Mouse (Mus musculus) mouse trophoblast stem cell (cell line): Measurements from ENCODE around the gene Wnt5b.

Source experiments
- in situ Hi-C, 2 experiments: fragments of 300-500 bp; cut with MseI, MboI; formaldehyde crosslinking; loops; 2 replicates in 1 of 2; 3 replicates in 1 of 2; pipeline ENCODE4 v1.15.1; 2025

The Wnt5b gene

DNA sequence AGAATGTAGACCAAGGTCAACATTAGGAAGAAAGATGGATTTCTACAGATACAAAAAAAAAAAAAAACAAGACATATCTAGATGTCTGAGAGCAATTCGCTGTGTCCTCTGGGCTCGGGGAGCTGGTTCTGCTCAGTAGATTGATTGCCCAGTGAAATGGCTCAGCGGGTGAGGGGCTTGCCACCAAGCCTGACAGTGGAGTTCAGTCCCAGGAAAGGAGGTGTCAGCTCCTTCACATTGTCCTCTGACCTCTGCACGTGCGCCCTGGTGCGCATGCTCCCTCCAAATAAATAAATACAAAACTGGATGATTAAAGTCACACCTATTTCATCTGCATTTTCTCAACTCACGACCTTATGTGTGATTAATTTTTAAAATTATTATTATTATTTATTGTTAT is 124.7 kb downstream of the Wnt5b start:
- in situ Hi-C loops = no loop called here

DNA sequence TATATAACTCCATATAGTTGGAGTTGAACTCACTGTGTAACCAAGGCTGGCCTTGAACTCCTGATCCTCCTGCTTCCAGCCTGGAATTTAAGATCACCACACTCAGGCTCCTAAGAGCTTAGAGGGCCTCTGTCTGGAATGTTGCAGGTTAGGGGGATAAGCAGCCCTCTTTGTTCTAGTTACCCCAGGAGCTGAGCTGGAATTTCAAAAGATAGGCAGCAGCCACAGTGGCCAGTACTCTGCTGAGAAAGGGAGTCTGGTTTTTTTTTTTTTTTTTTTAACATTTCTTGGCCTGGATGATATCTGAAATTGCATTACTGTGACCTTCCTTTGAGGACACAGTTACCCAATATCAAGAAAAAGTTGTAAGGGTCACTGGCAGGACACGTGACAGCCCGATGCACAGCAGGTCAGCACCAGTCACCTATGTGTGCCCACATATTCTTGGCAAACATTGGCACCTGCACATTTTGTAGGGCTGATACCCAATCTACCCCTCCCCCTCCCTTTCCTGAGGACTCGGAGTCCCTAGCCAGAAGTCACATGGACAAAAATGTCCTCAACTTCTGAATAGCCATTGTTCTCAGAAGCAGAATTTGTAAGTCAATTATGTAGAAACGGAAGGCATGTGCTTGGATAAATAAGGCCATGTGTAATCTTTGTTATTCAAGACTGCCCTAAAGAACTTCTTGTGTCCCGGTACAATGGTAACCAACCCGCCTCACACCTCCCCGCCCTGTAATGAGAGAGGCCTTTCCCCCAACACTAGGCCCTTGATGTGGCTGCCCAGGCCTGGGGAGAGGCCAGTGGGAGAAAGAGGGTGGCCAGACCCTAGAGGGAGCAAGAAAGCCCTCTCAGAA is 125.5 kb downstream of the Wnt5b start:
- in situ Hi-C loops = no loop called here

DNA sequence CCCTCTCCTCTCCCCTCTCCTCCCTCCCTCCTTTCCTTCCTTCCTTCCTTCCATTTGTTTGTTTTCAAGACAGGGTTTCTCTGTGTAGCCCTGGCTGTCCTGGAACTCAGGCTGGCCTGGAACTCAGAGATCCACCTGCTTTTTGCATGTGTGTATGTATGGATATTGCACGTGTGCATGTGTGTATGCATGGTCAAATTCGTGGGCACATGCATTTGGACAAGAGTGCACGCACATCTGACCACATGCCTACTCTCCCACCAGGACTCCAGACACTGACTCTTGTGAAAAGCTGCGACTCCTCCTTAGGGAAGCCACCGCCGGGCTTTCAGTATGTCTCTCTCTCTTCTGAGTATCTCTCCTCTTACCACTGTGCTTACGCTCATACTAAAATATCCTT is 126.3 kb downstream of the Wnt5b start:
- in situ Hi-C loops = no loop called here

DNA sequence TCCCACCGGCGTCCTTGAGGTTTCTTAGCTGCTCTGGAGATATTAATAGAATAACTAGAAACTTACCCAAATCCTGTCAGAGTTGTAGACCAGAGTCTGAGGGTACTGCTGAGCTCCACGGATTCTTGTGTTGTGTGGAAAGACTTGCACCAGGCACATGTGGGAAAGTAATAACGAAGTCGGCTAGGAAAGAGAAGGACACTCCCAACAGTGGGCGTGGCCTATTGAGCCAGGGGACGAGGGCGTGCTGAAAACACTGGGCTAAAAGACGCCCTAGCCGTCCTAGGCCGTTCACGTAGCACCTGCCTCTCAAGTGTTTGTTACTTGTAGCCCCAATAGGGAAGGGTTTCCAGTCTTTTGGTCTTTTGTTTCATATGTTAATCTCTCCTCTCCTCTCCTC is 126.8 kb downstream of the Wnt5b start, which contains the start of gene Adipor2:
Gene Adipor2 (minus strand): TSS at position 351 of the 400 bp plus-strand sequence.
- in situ Hi-C loops = no loop called here

DNA sequence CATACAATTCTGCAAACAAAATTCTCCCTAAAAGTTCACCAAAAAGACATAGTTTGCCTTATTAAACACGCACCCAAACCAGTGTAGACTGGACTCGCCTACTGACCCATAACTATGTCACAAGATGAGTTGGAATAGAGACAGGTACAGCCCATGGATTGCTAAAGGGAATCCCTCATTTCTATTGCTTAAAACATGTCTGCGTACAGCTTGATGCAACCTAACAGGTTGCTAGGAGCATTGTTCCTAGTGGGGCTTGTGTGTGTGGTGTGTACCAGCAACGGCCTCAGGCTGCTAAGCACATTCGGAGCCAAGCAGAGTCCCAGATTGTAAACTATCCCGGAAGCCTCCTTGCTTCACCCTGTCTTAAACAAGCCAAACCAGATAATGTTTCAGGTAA is 127.5 kb downstream of the Wnt5b start:
- in situ Hi-C loops = no loop called here

DNA sequence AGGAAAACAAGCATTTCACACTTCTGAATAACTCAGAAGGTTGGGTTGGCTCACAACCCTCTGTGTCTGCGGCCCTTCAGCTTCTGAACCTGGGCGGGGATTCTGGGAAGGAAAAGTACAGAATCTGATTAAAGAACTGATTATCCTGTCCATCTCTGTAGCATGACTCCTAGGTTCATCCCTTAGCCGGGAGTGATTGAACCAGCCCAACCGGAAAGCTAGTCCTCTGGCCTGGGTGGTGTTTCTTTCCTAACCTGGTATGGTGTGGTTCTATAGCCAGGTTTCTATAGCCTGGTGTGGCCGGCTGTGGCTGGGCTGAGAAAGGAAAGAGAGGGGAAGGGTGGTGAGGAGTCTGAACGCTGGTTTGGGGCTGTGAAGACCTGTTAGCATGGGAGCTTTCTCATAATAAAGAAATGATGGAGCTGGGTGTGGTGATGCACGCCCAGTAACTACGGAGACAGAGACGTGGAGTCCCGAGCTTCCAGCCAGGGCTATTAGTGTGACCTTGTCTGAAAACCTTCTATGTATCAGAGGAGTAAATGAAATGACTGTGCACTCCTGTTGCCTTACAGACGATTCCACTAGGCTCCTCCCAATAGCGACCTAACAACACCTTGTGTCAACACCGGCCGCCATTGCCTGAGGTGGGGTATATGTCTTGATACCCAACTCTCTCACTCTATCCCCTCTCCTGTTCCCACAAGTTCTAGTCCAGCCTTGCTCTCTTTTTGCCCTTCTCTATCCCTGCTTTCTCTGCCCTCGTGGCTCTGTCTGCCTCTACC is 129.7 kb downstream of the Wnt5b start:
- in situ Hi-C loops = no loop called here

DNA sequence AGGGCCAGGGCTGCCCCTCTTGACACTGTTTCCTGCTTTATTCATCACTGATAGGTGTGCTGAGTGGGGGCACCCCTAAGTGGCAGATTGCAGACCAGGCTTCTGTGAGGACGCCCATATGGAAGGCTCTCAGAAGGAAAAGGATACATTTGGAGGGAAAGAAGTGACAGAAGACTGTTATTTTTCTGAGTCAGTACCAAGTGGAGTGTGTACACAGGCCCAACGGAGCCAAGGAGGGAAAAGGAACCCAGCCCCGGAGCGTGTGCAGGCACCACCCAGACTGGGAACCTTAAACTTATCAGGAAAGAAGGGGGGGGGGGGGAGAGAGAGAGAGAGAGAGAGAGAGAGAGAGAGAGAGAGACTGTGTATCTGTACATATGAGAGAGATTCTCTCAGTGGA is 131.6 kb downstream of the Wnt5b start:
- in situ Hi-C loops = no loop called here

DNA sequence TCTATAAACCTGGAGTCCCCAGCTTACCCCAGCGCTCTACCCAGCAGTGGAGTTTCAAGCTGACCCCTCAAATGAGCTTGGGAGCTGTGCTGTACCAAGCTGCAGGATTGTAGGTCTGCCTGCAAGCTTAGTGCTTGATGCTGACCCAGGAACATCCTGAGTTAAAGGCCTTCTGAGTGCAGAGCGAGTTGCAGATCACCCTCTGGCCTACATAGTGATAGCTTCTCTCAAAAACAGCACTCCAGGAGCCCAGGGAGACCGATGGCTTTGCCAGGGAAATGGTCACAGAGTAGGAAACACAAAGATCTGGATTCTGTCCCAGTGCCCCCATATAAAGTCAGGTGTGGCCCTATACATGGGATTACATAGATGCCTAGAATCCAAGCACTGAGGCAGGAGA is 132.6 kb downstream of the Wnt5b start:
- in situ Hi-C loops = no loop called here

DNA sequence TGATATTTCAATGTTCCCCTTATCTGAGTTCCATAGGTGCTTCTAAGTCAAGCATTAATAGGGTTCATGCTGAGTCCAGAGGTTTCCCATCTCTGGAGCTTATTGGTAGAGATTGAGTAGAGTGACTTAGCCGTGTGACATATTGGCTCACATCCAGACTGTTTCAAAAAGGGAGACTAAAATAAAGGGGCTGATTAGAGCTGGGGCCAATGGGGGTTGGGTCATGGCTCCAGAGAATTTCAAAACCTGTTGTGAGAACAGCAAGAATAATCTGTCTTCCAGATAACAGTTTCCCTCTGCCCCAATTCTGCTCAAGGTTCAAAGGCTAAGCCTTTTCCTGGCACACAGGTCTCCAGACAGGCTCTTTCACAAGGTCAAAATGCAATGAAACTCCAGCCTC is 134.4 kb downstream of the Wnt5b start:
- in situ Hi-C loops = no loop called here

DNA sequence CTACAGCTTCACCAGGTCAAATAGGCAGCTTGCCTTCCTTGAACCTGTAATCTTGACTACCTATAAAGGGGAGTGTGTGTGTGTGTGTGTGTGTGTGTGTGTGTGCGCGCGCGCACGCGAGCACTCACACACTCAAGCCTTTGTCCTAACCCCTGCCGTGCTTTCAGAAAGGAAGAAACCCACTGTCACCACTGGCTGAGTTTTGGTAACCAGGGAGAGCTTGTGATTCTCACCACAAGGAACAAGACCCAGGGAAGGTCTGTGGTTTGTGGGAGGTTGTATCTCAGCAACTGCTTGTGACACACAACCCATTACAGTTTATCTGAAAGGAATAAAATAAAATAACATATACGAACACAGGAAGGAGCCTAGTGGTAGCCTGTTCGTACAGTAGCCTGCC is 135.6 kb downstream of the Wnt5b start:
- in situ Hi-C loops = no loop called here

DNA sequence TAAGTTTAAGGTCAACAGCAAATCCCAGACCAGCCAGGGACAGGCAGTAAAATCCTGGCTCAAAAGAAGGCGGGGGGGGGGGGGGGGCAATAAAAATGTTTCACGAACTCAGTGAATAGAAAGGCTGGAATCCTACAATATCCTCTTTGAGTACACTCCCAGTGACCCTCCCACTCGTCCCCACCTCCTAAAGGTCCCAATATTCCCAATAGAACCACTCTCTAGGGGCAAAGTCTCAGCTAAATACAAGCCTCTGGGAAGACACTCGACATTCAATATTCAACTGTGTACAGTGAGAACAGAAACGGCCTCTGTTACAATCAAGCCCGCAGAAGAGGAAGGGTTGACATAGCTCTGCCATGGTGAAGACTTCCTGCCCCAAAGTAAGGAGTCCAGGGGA is 136.3 kb downstream of the Wnt5b start:
- in situ Hi-C loops = no loop called here

DNA sequence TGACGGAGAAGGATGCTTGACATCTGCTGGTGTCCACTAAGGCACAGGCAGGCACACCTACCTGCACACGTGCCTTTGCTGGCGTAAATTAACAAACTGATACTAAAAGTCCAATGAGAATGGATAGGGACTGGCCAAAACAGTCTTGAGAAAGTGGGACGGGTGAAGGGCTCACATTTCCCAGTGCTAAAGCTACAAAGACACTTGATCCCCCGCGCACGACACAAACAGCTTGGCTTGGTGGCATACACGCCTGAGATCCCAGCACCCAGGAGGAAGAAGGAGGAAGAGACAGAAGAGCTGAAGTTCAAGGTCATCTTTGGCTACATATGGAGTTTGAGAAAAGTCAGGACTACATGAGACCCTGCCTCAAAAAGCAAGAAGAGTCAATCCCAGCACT is 137.6 kb downstream of the Wnt5b start:
- in situ Hi-C loops = no loop called here

DNA sequence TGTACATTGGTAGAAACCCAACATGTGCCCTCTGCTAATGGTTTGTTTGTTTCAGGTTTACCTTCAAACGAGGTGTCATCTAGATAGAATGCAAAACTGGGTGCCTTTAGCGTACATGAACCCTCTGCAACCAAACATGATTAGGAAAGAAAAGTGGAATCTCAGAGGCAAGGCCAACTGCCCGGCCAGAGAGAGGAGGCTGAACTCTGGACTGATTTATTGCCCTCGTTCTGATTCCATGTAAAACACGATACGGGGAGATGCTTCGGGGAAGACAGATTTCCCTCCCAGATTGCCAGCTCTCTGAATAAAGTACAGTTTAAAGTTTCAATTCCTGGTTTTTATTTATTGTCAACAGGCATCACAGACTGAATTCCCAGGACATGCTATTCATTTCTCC is 138.8 kb downstream of the Wnt5b start:
- in situ Hi-C loops = no loop called here

DNA sequence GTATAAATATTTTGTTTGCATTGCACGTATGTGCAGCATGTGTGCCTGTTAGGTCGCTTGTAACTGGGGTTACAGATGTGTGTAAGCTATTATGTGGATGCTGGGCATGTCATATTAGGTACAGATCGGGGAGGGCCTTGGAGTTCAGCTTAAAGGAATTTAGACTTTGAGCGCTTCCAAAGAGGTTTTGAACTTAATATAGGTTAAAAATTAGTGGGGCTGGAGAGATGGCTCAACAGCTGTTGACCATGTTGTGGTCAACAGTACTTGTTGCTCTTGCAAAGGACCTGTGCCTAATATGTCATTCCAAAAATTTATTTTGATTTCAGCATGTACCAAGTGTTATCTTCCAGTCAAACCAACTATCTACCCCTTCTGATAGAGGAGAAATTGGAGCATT is 139.3 kb downstream of the Wnt5b start:
- in situ Hi-C loops = no loop called here

DNA sequence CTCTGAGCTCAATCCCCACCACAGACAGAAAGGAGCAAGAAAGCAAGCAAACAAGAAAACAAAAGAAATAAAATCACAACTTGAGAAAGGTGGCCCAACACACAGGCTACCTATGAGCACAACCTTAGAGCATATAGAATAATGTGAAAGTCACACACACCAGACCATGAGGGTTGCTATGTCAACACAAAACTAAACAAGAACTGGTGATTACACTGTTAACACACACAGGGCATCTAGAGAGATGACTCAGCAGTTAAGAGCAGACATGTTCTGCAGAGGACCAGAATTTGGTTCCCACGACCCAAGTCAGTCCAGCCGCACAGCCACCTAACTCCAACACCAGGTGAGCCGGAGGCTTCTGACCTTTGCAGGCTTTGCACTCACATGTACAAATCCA is 141.2 kb downstream of the Wnt5b start:
- in situ Hi-C loops = no loop called here

DNA sequence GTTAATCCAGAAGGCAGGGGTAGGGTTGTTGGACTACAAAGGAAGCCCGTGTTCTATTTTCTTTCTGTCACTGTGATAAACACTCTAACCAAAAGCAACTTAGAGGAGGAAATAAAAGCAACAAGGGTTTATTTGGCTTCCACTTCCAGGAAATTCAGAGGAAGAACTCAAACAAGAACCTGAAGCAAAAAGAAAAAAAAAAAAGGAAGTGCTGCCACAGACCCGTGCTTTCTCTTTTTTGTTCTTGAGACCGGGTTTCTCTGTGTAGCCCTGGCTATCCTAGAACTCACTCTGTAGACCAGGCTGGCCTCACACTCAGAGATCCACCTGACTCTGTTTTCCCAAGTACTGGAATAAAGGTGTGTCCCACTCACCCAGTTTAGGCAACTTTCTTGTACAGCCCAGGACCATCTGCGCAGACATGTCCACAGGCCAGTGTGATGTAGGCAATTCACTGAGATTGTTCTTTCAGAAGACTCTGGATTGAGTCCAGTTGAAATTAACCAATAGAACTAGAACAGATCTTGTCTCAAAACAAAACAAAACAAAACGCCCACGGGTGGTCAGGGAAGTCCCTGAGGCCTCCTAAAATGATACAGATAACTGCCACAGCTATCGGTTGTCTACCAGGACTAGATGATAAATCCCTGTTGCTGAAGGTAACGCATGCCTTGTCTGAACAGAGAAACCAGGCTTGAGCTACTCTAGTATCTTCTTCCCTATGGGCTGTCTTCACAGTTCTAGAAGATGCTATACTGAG is 142.4 kb downstream of the Wnt5b start:
- in situ Hi-C loops = no loop called here

DNA sequence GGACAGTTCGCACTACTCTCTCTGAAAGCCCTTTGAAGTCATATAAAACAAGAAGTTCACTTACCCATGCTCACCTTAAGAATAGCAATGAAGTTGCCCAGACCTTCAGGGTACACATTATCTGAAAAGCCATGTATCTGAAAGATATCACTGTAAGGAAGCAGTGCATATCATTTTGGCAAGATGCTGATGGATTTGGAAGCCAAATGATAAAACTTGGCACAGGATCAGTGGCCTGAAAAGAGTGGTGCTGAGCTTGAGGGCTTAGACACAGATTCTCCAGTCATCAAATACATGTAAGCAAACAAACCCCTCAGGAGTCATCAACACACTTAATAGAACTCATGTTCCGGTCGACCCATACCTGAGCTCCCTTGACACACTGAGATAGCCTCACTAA is 143.5 kb downstream of the Wnt5b start:
- in situ Hi-C loops = no loop called here

DNA sequence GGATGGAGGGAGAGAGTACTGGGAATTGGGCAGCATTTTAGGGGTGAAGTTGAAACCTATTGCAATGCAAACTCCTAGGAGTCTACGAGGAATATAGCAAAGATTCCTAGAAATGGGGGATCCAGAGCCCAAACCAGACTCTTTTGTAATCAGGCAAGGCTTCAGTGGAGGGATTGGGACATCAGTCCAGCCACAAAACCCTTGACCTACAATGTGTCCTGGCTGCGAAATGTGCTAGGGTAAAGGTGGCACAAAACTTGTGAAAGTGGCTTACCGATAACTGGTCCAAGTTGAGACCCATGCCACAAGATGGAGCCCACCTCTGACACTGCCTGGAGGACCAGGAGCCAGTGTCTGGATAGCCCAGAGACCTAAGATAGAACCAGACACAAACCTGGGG is 144.8 kb downstream of the Wnt5b start:
- in situ Hi-C loops = no loop called here

DNA sequence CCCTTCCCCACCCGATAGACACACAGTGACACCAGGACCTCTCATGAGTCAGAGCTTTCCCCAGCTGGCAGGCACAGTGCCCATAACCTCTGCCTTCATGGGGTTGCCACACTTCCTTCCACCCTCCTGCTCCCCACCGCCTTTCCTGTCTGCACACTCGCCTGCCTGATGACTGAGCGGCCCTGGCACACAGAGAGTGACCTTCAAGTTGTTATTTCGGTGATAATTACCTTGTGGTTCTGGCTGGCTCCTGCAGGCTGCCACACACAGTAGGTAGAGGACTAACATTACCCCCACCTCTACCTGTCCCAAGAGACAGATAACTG is 147.9 kb downstream of the Wnt5b start:
- in situ Hi-C loops = no loop called here

DNA sequence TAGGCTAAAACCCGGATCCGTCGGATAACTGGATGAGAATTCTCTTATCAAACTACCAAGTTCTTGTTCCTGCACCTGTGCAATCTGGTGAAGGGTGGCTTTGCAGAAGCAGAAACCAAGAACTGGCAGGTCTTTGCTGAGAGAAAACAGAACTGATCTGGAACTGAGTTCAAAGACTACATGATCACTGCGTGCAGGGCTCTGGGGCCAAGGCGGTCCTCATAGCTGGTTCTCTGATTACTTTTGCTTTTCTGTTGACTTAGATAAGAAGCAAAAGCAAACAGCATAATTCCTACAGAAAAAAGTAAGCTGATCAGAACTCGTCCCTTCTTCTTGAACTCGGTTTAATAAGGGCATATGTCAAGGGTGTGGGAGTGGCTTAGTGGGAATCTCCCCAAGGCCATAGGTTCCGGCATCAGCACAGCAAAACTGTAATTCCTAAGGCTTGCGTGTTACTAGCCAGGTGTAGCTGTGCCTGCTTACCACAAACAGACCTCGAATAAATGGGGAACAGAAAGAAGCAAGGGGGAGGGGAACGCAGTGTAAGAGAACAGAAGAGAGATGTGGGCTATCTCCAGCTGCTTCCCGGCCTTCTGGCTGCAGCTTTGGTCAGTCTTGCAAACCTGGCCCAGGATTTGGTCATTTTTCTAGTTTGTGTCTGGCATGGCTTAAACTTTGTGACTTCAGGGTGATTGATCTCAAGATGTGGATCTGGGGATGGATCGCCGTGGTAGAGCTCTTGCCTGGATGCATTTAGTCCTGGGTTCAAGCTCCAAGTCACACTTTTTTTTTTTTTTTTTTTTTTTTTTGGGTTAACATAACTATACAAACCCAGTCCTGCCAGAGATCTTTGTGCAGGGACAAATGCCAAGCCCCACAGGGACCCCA is 148.5 kb downstream of the Wnt5b start:
- in situ Hi-C loops = no loop called here

DNA sequence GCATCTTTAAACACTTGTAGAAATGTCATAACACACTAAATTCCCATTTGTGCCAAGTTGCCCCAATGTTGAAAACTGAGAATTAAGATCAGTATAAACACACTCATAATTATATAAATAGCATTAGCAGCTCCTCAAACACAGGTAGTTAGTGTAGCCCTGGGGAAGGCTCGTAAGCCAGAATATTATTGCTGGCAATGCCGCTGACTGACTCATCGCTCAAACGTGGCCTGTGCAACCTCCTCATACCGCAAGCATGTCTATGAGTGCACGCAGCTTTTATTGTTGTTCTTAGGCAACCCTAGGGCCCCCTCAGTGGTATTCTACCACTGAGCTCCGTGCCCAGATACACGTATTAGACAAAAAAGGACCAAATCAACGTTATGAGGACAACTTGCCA is 151.3 kb downstream of the Wnt5b start:
- in situ Hi-C loops = no loop called here

DNA sequence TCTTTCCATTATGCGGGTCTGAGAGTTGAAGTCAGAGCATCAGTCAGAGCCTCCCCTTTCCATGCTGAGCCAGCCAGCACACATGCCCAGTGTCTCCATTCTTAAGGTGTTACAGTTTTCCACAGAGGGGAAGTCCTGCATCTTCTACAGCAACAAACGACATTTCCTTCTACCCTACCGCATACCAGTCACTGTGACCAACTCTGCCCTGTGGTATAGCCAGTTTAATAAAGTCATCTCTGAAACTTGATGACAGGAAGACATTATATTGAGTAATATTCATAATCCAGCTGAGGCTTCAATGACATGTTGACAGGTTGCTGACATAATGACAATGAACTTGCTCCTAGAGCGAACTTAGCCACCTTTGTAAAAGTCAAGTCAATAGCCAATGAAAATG is 153.4 kb downstream of the Wnt5b start:
- in situ Hi-C loops = no loop called here
